ENCODE assay signal across 33 mouse cellular contexts in genomic region chr17:27238637-27239036, GRCm38 (mm10). TPM values are rescaled to one million over a fixed set of nuclear protein-coding genes. Genes with fewer than 3 reads are reported as not detected.
DNase-seq lines count a peak whose midpoint lies in the region; ATAC-seq and TF ChIP-seq lines count a peak whose summit lies in the region.
"Had no signal": no experiment of that assay in that cellular context is flagged by ENCODE, and none has a peak within 500 bp of the region (broad histone marks: within the 10 kb centered on the region; RNA-seq: fewer than 3 reads in every experiment).

No protein-coding gene starts in this region.

- H3K4me2 ChIP-seq in forebrain, embryonic 14.5 days (ENCODE audit: low read length): no peak overlapping the region
- no peak overlapping the region for H3K4me2 ChIP-seq in forebrain, postnatal 0 days (ENCODE audit: low read depth)
- H3K4me2 ChIP-seq in intestine, postnatal 0 days (replicated peaks; ENCODE audit: low read depth): no peak overlapping the region
- H3K4me2 ChIP-seq: heart, embryonic 15.5 days; hindbrain, embryonic 13.5 days; neural tube, embryonic 12.5 days had no signal

- in situ Hi-C loops in ES-E14 (cut with MboI; ENCODE audit: low sequenced_read_pairs in 2 of 2, unreplicated experiment in 2 of 2): loop anchor here (5.0 kb wide), 1 partner anchor 179 kb away; no protein-coding TSS in a partner anchor

- peak; percentile 49 for DNase-seq in forebrain, embryonic 14.5 days (ENCODE audit: low spot score)
- no peak for DNase-seq in forebrain, postnatal 0 days
- peak; percentile 28 to 38 for DNase-seq in spleen, adult 18-20 months
- DNase-seq in spleen, postnatal 4 days (ENCODE audit: low spot score in 2 of 2): no peak
- peak; percentile 24 for DNase-seq in ES-E14 (ENCODE audit: low read depth, low spot score)
- no peak for DNase-seq in kidney, adult 18-20 months
- DNase-seq: adrenal gland, postnatal 25 days; cerebellum, adult 18-20 months; cerebellum, postnatal 10 days; gastrocnemius, postnatal 25 days; heart, adult 11 months; kidney, adult 2 months; layer of hippocampus, postnatal 36 days; liver; lung, adult 2 months; lung, postnatal 14 days; right cerebral cortex, adult 18-20 months; right cerebral cortex, postnatal 4 days; thymus, adult 2 months; thymus, postnatal 4 days had no signal

- H3K4me1 ChIP-seq in forebrain, embryonic 14.5 days (ENCODE audit: control insufficient read depth, insufficient read depth, low read length): peaks cover 27% of the 10 kb centered on the region
- H3K4me1 ChIP-seq in forebrain, postnatal 0 days (ENCODE audit: insufficient read depth): 0 out of 2 replicates have a peak, but pooled peaks cover 3% of the 10 kb centered on the region
- peaks cover 0 to 3% of the 10 kb centered on the region in 2 experiments; a peak in 2 of 4 replicates for H3K4me1 ChIP-seq in ES-E14 (ENCODE audit: control insufficient read depth in 2 of 2, insufficient read depth in 2 of 2, low read length in 2 of 2, poor library complexity in 1 of 2)
- no peaks in the 10 kb centered on the region for H3K4me1 ChIP-seq in intestine, postnatal 0 days (replicated peaks; ENCODE audit: control insufficient read depth, insufficient read depth, low read length)

- 20% methylated on average over 8 of the region's 8 CpGs for WGBS in forebrain, embryonic 14.5 days
- 22% methylated on average over 8 of the region's 8 CpGs for WGBS in forebrain, postnatal 0 days
- 46% methylated on average over 8 of the region's 8 CpGs for WGBS in intestine, postnatal 0 days

- no peak for ATAC-seq in forebrain, embryonic 14.5 days
- ATAC-seq in forebrain, postnatal 0 days: no peak
- ATAC-seq in intestine, postnatal 0 days: no peak
- ATAC-seq: CD4-positive, CD25-positive, alpha-beta regulatory T cell, adult 4 months; inflammation-experienced regulatory T-cells, adult 6 months; Patski had no signal

- no peak overlapping the region for H3K4me3 ChIP-seq in forebrain, embryonic 14.5 days (ENCODE audit: low read depth, low read length)
- H3K4me3 ChIP-seq in forebrain, postnatal 0 days (ENCODE audit: low read depth, low read length): no peak overlapping the region
- no peak overlapping the region for H3K4me3 ChIP-seq in ES-E14 (ENCODE audit: insufficient read depth in 1 of 2, low read depth in 1 of 2, low read length in 2 of 2, poor library complexity in 1 of 2, severe bottlenecking in 1 of 2)
- no peak overlapping the region for H3K4me3 ChIP-seq in intestine, postnatal 0 days (ENCODE audit: low read depth, low read length)
- H3K4me3 ChIP-seq: erythroblast, embryonic 14.5 days; heart, embryonic 10.5 days; heart, embryonic 15.5 days; hindbrain, embryonic 13.5 days; midbrain, embryonic 10.5 days; myocyte; neural tube, embryonic 12.5 days had no signal

- H3K27ac ChIP-seq in forebrain, embryonic 14.5 days (ENCODE audit: low read depth, low read length): peak overlapping the region; percentile 21; the same call in 1 of the 2 replicates
- no peak overlapping the region for H3K27ac ChIP-seq in forebrain, postnatal 0 days (ENCODE audit: low read depth, low read length)
- no peak overlapping the region; the same call in 1 of the 2 replicates for H3K27ac ChIP-seq in ES-E14 (ENCODE audit: insufficient read depth, low read depth, low read length, poor library complexity, severe bottlenecking)
- no peak overlapping the region for H3K27ac ChIP-seq in intestine, postnatal 0 days (ENCODE audit: low read depth, low read length)
- H3K27ac ChIP-seq: heart, embryonic 10.5 days; heart, embryonic 15.5 days; hindbrain, embryonic 13.5 days; liver, embryonic 14.5 days; midbrain, embryonic 10.5 days; neural tube, embryonic 12.5 days; stomach, postnatal 0 days had no signal

- H3K9ac ChIP-seq in forebrain, embryonic 14.5 days (ENCODE audit: low read length): no peak overlapping the region
- H3K9ac ChIP-seq in forebrain, postnatal 0 days: no peak overlapping the region
- H3K9ac ChIP-seq in ES-E14 (ENCODE audit: insufficient read depth, low read depth, low read length, poor library complexity, severe bottlenecking): no peak overlapping the region
- no peak overlapping the region for H3K9ac ChIP-seq in intestine, postnatal 0 days (ENCODE audit: low read depth, low read length)
- H3K9ac ChIP-seq: heart, embryonic 15.5 days; hindbrain, embryonic 13.5 days; liver, embryonic 14.5 days; neural tube, embryonic 12.5 days had no signal

- no peak for TF ChIP-seq CTCF in forebrain, postnatal 0 days (IDR thresholded peaks at IDR 0.05; ENCODE audit: low read depth)
- no peak for TF ChIP-seq CTCF in intestine, postnatal 0 days (IDR thresholded peaks at IDR 0.05; ENCODE audit: low read depth)

- H3K27me3 ChIP-seq in forebrain, embryonic 14.5 days (replicated peaks; ENCODE audit: control insufficient read depth, insufficient read depth, low read length): no peaks in the 10 kb centered on the region
- no peaks in the 10 kb centered on the region; the same call in 1 of the 2 replicates for H3K27me3 ChIP-seq in forebrain, postnatal 0 days (ENCODE audit: insufficient read depth, low read length)
- no peaks in the 10 kb centered on the region for H3K27me3 ChIP-seq in intestine, postnatal 0 days (replicated peaks; ENCODE audit: control insufficient read depth, insufficient read depth, low read length)
- H3K27me3 ChIP-seq: neural tube, embryonic 12.5 days had no signal

- no peaks in the 10 kb centered on the region for H3K36me3 ChIP-seq in forebrain, embryonic 14.5 days (ENCODE audit: control insufficient read depth, insufficient read depth, low read length)
- H3K36me3 ChIP-seq in forebrain, postnatal 0 days (ENCODE audit: insufficient read depth): no peaks in the 10 kb centered on the region
- no peaks in the 10 kb centered on the region for H3K36me3 ChIP-seq in ES-E14 (ENCODE audit: control insufficient read depth, insufficient read depth, low read length, poor library complexity, severe bottlenecking)
- H3K36me3 ChIP-seq in intestine, postnatal 0 days (ENCODE audit: control insufficient read depth, insufficient read depth): no peaks in the 10 kb centered on the region
- H3K36me3 ChIP-seq: heart, embryonic 10.5 days; heart, embryonic 15.5 days; hindbrain, embryonic 13.5 days; midbrain, embryonic 10.5 days; neural tube, embryonic 12.5 days had no signal

- H3K9me3 ChIP-seq in forebrain, embryonic 14.5 days (replicated peaks; ENCODE audit: control insufficient read depth, low read length): no peaks in the 10 kb centered on the region; the same call in 1 of the 2 replicates
- no peaks in the 10 kb centered on the region for H3K9me3 ChIP-seq in forebrain, postnatal 0 days (ENCODE audit: low read length)
- peaks cover 3% of the 10 kb centered on the region; the same call in 1 of the 2 replicates for H3K9me3 ChIP-seq in ES-E14 (ENCODE audit: control insufficient read depth, insufficient read depth, low read depth, low read length)
- H3K9me3 ChIP-seq in intestine, postnatal 0 days (ENCODE audit: control insufficient read depth): no peaks in the 10 kb centered on the region
- H3K9me3 ChIP-seq: heart, embryonic 10.5 days; heart, embryonic 15.5 days; hindbrain, embryonic 13.5 days; midbrain, embryonic 10.5 days; neural tube, embryonic 12.5 days had no signal

TF ChIP-seq in ES-E14, 5 proteins besides CTCF, POLR2A, EP300 and RAD21:
- TF ChIP-seq ZNF384 (IDR thresholded peaks at IDR 0.05; ENCODE audit: low read depth, low read length) (no peak), MAFK (IDR thresholded peaks at IDR 0.05; ENCODE audit: insufficient read depth, low read depth, low read length) (no peak)

RNA-seq across cellular contexts. Expression of gene Lemd2, which starts 34.4 kb away (rescaled TPM):
- polyA plus RNA-seq in forebrain, embryonic 14.5 days (2014; fragmentation: Nextera tagmentation; extraction: Ambion mirVana): 11.3 and 14.8 TPM in 2 replicates
- 86.9 and 90.7 TPM in 2 replicates for total RNA-seq in forebrain, postnatal 0 days (2014; rRNA removed)
- polyA plus RNA-seq in forebrain, postnatal 0 days (2015; fragmentation: Nextera tagmentation; extraction: Ambion mirVana): 17.7 and 19.2 TPM in 2 replicates
- 51.8 and 87.8 TPM in 2 replicates for total RNA-seq in ES-E14 (2012; rRNA removed)
- 9.9 and 10.1 TPM in 2 replicates for polyA plus RNA-seq in intestine, postnatal 0 days (2015; fragmentation: Nextera tagmentation; extraction: Ambion mirVana)

Comparison
In these comparisons a context has a peak if more than half of its experiments do, and no peak if none do; other contexts are left out.
1. DNase-seq: peak in forebrain, embryonic 14.5 days (single experiment), spleen, adult 18-20 months (2 of 2) and ES-E14 (single experiment); none in forebrain, postnatal 0 days (single experiment), spleen, postnatal 4 days (0 of 2) and kidney, adult 18-20 months (single experiment).